Mouse (Mus musculus): ENCODE data around the gene Taar7b.

Gene Taar7b

DNA sequence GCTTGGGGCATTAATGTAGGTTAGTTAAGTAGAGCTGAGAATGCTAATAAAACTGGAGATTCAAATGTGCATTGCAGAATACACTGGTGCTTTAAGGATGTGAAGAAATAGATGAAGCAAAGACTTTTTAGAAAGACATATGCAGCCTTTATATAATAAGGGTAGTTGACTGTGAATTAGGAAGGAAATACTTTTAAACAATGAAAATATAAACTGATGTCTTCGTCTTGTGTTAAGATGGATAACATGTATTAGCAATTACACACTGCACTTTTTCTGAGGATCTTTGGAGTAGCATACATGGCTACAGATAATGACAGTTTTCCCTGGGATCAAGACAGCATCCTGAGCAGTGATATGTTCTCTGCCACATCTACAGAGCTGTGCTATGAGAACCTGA is at the start of gene Taar7b:
Gene Taar7b, plus strand, starts transcription at position 301 of the 400 bp plus-strand sequence.
- no peak for DNase-seq (ENCODE audit: low spot score)

DNA sequence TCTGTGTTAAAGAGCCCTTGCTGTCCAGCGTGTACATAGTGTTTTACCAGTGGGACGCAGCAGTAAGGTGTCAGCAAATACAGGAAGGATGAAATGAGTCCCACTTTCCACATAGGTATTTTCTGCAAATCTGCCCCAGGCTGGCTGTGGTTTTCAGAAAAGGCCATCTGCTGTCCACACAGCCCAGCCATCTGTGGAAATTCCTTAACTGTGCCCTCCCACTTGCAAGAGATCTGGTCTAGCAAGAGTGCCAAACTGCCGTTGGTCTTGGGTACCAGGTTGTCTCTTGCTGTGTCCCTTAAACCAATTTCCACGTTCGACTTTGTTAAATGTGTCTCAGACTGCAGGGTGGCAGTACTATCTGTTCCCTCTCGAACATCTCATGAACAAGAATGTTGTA is 48.0 kb upstream of the Taar7b start:
- no peak for DNase-seq (ENCODE audit: low spot score)

DNA sequence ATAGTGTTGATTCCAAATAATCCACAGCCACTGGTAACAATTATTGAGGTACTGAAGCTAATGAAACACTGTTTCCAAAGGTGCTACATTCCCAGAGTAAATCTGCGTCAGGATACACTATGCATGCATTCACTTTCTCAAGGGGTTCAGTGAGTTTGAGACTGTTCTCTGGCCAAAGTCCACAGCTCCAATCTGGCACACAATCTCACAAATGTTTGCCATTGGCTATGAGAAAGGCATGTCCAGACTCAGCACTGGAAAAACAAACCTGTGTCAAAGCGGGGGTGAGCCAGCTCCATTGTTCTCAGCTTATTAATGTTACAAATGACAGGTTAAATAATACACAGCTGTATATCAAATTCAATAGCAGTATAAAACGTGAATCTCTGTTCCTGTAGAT is 40.7 kb upstream of the Taar7b start:
- no peak for DNase-seq (ENCODE audit: low spot score)

DNA sequence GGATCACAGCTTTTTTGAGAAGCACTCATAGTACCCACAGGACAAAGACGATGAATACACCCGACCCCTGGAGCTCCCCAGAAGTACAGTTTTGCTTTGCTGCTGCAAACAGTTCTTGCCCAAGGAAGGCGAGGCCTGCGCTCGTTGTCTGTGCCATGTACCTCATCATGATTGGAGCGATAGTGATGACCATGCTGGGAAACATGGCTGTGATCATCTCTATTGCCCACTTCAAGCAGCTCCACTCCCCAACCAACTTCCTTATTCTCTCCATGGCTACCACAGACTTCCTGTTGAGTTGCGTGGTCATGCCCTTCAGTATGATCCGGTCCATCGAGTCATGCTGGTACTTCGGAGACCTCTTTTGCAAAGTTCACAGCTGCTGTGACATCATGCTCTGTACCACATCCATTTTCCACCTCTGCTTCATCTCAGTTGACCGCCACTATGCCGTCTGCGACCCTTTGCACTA is 39.3 kb upstream of the Taar7b start, which contains the start of gene Taar4:
Gene Taar4, plus strand, starts transcription at position 51 of the 472 bp plus-strand sequence.
- no peak for DNase-seq (ENCODE audit: low spot score)

DNA sequence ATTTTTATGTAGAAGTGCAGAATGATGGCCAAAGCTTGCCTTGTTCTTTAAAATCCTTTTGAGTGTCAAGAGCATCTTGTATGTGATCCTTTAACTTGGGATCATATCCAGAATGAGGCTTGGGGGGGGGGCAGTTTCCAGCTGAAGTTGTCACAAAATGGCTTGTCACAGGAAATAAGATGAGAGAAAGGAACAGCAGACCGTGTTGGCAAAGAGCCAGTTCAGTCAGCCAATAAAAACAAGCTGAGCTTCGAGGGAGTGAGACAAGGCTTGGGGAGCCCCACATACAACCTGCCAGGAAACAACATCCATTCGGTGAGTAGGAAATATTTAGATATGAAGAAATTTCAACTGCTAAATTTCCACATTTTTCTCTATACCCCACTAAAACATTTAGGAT is 36.3 kb upstream of the Taar7b start:
- no peak for DNase-seq (ENCODE audit: low spot score)

DNA sequence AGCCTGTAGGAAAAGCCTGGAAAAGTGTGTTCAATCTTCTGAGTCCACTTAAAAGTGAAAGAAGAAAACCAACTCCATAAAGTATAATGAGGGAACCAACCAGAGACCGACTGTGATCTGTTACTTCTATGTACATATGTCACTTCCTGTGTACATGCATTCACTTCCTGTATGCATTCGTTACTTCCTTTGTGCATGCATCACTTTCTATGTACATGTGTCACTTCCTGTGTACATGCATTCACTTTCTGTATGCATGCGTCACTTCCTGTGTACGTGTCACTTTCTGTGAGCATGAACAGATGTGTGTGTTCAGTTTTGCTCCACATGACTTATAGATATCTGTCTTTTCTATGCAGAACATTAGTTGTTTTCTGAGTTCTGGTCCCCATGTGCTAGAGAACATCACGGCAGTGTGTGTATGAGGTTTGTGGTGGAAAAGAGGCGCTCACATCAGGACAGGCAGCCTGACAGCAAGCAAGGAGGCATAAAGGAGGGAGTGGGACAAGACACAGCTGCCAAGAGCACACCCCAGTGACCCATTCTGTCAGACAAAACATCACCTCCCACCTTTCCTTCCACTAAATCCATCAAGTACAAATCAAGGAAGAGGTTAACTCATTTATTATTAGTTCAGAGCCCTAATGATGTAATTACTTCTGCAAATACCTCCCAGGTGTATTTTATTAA is 34.7 kb upstream of the Taar7b start:
- DNase-seq (ENCODE audit: low spot score): no peak

DNA sequence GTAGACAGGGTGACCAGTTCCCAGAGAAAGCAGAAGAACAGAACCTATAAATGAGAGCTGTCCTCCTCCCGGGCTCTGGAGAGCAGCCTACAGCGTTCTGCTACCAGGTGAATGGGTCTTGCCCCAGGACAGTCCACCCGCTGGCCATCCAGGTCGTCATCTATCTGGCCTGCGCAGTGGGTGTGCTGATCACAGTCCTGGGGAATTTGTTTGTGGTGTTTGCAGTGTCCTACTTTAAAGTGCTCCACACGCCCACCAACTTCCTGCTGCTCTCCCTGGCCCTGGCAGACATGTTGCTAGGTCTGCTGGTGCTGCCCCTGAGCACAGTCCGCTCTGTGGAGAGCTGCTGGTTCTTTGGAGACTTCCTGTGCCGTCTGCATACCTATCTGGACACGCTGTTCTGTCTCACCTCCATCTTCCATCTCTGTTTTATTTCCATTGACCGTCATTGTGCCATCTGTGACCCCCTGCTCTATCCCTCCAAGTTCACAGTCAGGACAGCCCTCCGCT is 29.0 kb upstream of the Taar7b start, which contains the start of gene Taar5:
Gene Taar5, plus strand, starts transcription at position 51 of the 510 bp plus-strand sequence.
- DNase-seq (ENCODE audit: low spot score): no peak

DNA sequence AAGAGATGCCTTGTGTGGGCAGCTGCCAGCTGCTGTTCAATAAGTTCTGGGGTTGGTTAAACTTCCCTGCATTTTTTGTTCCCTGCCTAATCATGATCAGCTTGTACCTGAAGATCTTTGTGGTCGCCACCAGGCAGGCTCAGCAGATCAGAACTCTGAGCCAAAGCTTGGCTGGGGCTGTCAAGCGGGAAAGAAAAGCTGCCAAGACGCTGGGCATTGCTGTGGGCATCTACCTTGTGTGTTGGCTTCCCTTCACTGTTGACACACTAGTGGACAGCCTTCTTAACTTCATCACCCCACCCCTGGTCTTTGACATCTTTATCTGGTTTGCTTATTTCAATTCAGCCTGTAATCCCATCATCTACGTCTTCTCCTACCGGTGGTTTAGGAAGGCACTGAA is 28.5 kb upstream of the Taar7b start:
- no peak for DNase-seq (ENCODE audit: low spot score)

DNA sequence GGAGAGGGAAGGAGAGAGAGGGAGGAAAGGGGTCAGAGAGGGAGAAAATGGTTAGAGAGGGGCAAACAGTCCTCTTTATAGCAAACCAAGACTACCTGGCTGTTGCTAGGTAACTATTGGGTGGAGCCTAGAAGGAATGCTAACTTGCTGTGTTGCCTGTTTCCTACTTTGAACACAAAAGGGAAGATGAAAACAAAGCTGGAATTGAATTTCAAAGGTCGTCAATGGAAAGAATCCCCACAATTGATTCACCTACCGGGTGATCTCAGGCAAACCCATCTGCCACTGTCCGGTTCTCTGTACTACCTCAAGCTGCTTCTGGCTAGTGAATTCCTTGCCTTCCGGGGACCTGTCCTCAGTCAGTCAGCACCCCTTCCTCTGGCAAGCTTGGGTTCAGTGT is 21.8 kb upstream of the Taar7b start:
- no peak for DNase-seq (ENCODE audit: low spot score)

DNA sequence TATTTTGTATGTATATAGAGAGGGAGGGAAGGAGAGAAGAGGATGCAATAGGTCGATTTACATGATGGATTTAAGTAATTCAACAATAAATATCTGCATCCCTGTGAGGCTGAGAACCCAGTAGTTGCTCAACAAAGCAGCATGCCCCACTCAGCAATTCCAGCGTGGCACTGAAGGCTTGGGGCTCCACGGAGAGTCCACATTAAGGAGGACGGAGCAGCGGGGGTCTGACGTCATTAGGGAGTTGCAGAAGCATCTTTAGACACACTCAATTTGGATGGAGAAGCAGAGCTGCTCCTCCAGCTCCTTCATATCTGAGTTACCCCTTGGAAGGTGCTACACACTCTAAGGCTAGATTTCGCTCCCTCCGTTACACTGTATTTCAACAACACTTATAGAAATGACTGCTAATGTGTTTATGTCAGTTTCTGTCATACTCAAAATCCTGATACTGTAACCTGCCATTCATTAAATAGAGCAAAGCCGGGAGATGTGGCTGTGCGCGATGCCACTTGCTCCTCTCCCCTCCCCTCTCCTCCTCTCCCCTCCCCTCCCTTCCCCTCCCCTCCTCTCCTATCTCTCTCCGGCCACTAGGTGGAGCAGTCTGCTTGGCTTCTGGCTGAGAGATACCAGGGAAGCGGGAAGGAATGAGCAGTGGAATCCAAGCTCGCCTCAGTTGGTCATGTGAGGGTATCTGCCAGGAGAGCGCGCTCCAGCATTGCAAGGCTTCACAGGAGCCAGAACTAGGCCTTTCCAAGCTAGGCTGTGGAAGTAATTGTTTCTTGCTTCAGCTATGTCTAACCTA is 20.6 kb upstream of the Taar7b start:
- DNase-seq (ENCODE audit: low spot score): peak; percentile 83

DNA sequence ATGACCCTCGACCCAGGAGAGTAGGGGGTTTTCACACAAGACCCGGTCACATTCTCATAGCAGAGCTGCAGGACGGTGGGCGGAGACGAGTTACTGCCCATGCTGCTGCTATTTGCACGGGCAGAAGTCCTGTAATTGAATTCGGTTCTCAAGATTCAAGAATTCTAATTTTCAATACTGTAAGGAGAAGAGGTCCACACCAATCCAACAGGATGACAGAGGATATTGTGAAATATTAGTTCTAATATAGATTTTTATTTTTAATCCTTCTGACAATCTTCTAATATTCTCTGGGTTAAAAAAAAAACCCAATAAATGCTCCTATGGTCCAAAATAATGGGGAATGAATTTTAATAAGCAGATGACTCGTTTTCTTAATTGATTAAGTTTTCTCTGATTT is 14.2 kb upstream of the Taar7b start, which contains the start of gene Taar6:
Gene Taar6, minus strand, starts transcription at position 101 of the 400 bp plus-strand sequence.
- DNase-seq (ENCODE audit: low spot score): no peak

DNA sequence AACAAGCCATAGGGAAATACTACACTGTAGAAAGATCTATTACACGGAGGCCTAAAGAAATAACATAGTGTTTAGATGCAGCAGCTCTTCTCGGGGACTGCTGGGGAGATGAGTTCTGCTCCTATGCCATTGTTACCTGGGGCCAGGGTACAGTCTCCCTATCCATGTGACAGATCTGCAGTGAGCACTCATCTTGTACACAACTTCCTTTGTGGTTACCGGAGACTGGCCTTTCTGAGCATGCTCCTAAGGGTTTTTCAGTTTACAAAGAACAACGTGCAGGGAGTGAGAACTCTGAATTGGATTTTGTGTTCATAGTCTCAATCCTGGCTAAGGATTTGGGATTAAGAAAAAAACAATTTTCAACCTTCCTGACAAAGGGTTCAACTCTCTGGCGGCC is 13.3 kb upstream of the Taar7b start:
- DNase-seq (ENCODE audit: low spot score): no peak

DNA sequence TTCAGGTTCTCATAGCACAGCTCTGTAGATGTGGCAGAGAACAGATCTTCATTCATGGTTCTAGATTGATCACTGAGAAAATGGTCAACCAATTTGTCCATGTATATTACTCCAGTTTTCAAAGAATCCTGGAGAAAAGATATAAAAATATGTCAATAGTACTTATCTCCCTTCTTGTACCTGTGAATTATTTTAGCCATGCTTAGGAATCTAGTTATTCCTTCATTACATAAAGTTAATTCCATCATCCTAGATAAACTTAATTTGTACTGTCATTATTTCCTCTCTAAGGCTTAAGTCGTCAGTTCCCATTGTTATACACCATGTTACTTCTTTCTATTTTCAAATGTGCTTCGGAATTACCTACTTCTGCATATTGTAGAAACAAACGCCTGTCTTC is 6.4 kb upstream of the Taar7b start, which contains the start of gene Taar7a:
Gene Taar7a, minus strand, starts transcription at position 101 of the 400 bp plus-strand sequence.
- DNase-seq (ENCODE audit: low spot score): no peak

DNA sequence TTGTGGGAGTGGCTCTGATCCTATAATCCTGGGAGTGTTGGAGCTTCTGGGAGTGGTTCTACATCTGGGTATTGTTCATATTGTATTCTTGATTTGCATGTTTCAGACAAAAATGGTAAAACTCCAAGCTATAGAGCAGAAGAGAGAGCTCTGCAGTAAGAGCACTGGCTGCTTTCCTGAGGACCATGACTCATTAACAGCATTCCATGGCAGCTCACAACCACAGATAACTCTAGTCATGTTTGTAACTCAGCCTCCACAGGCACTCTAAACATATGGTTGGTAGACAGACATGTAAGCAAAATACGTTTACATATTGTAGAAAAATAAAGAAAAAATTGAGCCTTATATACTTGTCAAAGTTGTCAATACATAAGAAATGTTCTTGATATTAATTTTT is 6.7 kb downstream of the Taar7b start:
- DNase-seq (ENCODE audit: low spot score): no peak

DNA sequence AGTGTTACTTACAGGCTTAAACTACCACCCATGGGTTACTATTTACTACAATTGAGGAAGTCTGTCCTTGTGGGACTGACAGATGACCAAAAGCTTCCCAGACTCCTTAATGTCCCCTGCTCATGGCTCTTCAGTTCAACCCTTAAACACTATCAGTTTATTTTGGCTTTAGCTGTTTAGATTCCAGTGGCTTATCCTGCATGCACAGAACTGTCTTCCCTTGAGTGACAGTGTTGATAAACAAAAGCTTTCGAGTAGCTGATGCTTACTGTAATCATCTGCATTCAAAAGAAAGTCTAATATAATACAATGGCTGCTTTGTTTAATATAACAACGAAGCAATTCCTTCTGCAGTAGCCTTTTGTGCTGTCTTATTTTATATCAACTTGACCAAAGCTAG is 7.3 kb downstream of the Taar7b start:
- no peak for DNase-seq (ENCODE audit: low spot score)

DNA sequence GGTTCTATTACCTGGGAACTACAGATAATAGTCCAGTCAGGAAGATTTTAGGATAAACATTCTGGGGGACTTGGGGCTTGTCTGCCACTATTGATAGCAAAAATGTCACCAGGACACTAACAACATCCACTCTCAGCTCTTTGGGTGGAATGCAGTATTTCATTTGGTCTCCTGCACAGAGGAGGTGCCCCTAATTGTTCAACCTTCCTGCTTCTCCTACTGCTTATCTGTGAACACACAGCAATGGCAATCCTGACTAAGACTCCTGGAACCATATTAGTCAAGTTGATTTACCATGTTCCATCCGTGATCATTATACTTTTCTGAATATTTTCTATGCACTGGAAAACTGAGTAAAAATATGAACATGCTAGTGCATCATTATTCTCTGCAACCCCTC is 8.4 kb downstream of the Taar7b start:
- no peak for DNase-seq (ENCODE audit: low spot score)

DNA sequence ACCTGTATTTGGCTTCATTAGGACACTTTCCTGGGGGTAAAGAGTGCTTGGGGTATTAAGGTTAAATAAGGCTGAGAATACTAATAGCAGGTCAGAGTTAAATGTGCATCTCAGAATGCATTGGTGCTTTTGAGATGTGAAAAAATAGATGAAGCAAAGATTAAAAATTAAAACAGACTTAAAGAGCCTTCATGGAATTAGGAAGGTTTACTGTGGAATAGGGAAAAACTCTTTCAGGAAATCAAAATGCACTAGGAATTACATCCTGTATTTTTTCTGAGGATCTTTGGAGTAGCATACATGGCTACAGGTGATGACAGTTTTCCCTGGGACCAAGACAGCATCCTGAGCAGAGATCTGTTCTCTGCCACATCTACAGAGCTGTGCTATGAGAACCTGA is 27.2 kb downstream of the Taar7b start, which contains the start of gene Taar7d:
Gene Taar7d, plus strand, starts transcription at position 301 of the 400 bp plus-strand sequence.
- no peak for DNase-seq (ENCODE audit: low spot score)

DNA sequence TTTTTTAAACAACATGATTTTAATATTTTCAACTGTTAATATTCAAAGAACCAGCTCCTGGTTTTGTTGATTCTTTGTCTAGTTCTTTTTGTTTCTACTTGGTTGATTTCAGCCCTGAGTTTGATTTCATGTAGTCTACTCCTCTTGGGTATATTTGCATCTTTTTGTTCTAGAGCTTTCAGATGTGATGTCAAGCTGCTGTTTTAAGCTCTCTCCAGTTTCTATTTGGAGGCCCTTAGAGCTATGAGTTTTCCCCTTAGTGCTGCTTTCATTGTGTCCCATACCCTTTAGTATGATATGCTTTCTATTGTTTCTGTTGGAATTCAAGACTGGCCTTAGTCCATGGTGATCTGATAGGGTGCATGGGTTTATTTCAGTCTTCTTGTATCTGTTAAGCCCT is 31.6 kb downstream of the Taar7b start:
- no peak for DNase-seq (ENCODE audit: low spot score)

DNA sequence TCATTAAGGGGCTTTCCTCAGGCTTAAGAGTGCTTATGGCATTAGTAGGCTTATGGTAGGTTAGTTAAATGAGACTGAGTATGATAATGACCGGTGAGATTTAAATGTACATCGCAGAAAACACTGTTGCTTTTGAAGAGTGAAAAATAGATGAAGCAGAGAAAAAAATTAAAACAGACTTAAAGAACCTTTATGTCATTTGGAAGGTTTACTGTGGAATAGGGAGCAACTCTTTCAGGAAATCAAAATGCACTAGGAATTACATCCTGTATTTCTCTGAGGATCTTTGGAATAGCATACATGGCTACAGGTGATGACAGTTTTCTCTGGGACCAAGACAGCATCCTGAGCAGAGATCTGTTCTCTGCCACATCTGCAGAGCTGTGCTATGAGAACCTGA is 37.6 kb downstream of the Taar7b start, which contains the start of gene Taar7e:
Gene Taar7e, plus strand, starts transcription at position 301 of the 400 bp plus-strand sequence.
- no peak for DNase-seq (ENCODE audit: low spot score)

DNA sequence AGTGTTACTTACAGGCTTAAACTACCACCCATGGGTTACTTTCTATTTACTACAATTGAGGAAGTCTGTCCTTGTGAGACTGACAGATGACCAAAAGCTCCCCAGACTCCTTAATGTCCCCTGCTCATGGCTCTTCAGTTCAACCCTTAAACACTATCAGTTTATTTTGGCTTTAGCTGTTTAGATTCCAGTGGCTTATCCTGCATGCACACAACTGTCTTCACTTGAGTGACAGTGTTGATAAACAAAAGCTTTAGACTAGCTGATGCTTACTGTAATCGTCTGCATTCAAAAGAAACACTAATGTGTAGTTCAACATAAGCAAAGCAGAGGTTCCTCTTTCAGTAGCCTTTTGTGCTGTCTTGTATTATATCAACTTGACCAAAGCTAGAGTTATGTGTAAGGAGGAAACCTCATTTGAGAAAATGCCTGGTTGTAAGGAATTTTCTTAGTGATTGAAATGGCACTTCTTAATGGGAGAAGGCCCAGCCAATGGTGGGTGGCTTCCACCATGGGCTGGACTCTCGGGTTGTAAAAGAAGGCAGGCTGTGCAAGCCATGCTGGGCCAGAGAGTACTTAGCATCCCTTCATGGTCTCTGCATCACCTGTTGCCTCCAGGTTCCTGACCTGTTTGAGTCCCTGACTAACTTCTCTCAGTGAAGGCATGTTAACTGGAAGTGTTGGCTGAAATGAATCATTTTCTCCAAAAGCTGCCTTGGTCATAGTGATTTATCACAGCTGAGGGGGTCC is 40.6 kb downstream of the Taar7b start:
- no peak for DNase-seq (ENCODE audit: low spot score)

DNA sequence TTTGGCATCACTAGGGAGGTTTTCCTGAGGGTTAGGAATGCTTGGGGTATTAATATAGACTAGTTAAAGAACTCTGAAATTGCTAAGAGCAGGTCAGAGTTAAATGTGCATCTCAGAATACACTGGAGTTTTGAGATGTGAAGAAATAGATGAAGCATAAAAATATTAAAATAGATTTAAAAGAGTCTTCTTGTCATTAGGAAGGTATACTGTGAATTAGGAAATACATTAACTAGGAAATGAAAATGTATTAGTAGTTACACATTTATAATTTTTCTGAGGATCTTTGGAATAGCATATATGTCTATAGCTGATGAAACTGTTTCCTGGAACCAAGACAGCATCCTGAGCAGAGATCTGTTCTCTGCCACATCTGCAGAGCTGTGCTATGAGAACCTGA is 49.5 kb downstream of the Taar7b start, which contains the start of gene Taar7f:
Gene Taar7f, plus strand, starts transcription at position 301 of the 400 bp plus-strand sequence.
- no peak for DNase-seq (ENCODE audit: low spot score)

Data from testis, postnatal 10 days (tissue).